Mouse (Mus musculus): ENCODE measurements around the gene Klf7. TPM values are rescaled to one million over a fixed set of nuclear protein-coding genes. Genes with fewer than 3 reads are reported as not detected.

Gene Klf7
- polyA plus RNA-seq (2012; rRNA removed): 3.9 and 8.8 TPM in 2 replicates

DNA sequence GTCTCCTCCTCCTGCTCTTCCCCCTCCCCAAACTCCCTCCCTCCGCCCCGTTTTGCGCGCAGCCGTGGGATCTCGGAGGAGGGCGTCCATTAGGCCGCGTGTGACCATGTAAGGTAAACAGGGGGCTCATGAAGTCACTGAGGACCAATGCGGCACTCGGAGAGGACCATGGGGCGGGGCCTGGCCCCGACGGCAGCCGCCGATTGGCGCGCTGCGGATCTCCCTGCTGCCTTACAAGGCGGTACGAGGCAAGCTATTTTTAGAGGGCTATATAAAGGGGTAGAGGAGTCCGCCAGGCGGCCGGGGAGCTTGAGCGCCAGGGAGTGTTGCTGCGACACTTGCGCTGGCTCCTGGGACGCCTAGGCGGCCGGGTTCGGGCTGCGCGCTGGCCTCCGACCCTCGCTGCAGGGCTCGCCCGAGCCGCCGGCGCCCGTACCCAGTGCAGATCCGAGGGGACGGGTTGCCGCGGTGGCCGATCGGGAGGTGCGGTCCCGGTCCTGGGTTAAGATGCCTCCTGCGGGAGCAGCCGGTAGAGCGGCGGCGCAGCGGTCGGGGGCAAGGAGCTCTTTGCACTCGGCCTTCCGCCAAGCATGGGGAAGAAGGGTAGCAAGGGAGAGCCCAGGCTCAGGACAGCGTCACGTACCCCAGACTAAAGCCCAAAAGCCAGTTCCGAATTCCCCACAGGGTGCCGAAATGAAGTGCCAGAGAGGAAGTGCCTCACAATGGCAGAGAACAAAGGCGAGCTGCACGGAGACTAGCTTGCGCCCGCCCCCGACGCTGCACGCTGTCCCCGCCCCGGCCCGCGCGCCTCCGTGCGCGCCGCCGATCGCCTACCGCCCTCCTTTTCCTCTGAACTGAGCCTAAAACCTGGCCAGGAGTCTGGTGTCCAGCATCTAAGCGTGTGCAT, at the start of gene Klf7:
TSS of gene Klf7 (minus strand) at position 724 of the 907 bp plus-strand sequence.

Data from ovary, adult 2 months (tissue).